Comparison of ENCODE assay signal across 8 mouse cellular contexts in the genomic region with DNA sequence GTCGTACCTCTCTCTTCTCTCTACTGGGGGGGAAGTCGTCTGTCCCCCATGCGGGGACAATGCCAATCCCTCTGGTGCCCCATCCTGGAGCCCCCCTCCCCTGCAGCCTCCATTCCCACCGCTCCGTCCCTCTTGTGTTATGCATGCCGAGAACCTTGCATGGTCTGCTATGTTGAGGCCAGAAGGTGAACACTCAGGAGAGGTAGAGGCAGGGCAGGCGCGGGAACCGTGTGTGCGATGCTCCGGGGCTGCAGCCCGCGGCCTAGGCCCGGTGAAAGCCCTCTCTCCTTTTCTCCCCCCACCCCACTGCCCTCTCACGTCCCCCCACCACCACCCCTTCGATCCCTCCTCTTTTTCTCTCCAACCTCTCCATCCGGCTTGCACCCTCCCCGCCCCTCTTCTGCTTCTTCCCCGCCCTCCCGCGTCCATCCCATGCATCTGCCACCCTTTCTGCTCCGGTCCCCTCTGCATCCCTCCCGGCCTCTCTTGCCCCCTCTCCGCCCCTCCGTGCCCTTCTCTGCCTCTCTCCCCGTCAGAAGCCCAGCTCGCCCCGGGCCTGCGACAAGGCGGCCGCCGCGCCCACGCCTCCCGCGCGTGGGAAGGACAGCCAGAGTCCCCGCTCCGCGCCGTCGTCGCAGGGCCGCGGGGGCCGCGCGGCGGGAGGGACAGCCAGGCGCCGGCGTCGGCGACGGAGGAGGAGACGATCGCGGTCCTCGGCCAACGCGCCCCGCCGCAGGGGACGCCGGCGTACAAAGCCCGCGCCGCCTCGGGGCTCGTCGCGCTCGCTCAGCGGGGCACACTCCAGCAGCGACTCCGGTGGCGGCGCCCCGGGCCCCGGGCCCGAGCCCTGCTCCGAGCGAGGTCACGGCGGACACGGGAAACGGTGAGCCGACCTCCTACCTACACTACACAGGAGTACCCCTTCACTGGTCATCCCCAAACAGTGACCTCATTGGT. TPM values are rescaled to one million over a fixed set of nuclear protein-coding genes. Genes with fewer than 3 reads are reported as not detected.
DNase-seq lines count a peak whose midpoint lies in the region; ATAC-seq lines count a peak whose summit lies in the region.

No protein-coding gene starts in this region.

- H3K4me3 ChIP-seq in hindbrain, embryonic 12.5 days = peak overlapping the region; percentile 45
- peak overlapping the region; percentile 59 for H3K4me3 ChIP-seq in midbrain, embryonic 10.5 days

- peak; percentile 68 for ATAC-seq in frontal cortex, adult (ENCODE audit: low TSS enrichment)
- peak; percentile 65 for ATAC-seq in hindbrain, embryonic 12.5 days (ENCODE audit: low FRiP score)

- no peak for DNase-seq in frontal cortex, postnatal 14 days (ENCODE audit: low spot score in 2 of 2)
- DNase-seq in right cerebral cortex, adult 18-20 months = peak; percentile 63
- no peak for DNase-seq in right cerebral cortex, postnatal 10 days (ENCODE audit: low spot score in 2 of 2)
- DNase-seq in midbrain, embryonic 10.5 days (ENCODE audit: low spot score) = peak; percentile 52
- DNase-seq in thymus, postnatal 4 days = peak; percentile 63
- no peak for DNase-seq in c-Kit-positive CD71-positive TER-119-positive erythroid progenitor cells, embryonic 14.5 days (ENCODE audit: low spot score)

- H3K9me3 ChIP-seq in hindbrain, embryonic 12.5 days (replicated peaks) = no peaks in the 10 kb centered on the region
- H3K9me3 ChIP-seq in midbrain, embryonic 10.5 days (replicated peaks) = no peaks in the 10 kb centered on the region

- peak overlapping the region; percentile 72 for H3K27ac ChIP-seq in hindbrain, embryonic 12.5 days
- peak overlapping the region; percentile 81 for H3K27ac ChIP-seq in midbrain, embryonic 10.5 days (replicated peaks)

- H3K9ac ChIP-seq in hindbrain, embryonic 12.5 days = peak overlapping the region; percentile 70

- H3K4me2 ChIP-seq in hindbrain, embryonic 12.5 days (replicated peaks) = peak overlapping the region; percentile 92

- H3K27me3 ChIP-seq in hindbrain, embryonic 12.5 days = peaks cover 64% of the 10 kb centered on the region
- H3K27me3 ChIP-seq in midbrain, embryonic 10.5 days (ENCODE audit: low read depth, poor library complexity, severe bottlenecking) = peaks cover 94% of the 10 kb centered on the region

- peaks cover 5% of the 10 kb centered on the region; the same call in 1 of the 2 replicates for H3K36me3 ChIP-seq in hindbrain, embryonic 12.5 days
- H3K36me3 ChIP-seq in midbrain, embryonic 10.5 days = no peaks in the 10 kb centered on the region

- peaks cover 23% of the 10 kb centered on the region for H3K4me1 ChIP-seq in hindbrain, embryonic 12.5 days
- peaks cover 22% of the 10 kb centered on the region for H3K4me1 ChIP-seq in midbrain, embryonic 10.5 days

- WGBS in hindbrain, embryonic 12.5 days = under 1% methylated on average over 60 of the region's 89 CpGs
- 1% methylated on average over 87 of the region's 89 CpGs for WGBS in midbrain, embryonic 10.5 days

RNA-seq across cellular contexts. Expression of a gene that starts 19.8 kb away (rescaled TPM):
- 23.9 and 34.1 TPM in 2 replicates for polyA plus RNA-seq in hindbrain, embryonic 12.5 days (2016; fragmentation: Nextera tagmentation; extraction: Ambion mirVana)
- polyA plus RNA-seq in midbrain, embryonic 10.5 days (2016; fragmentation: Nextera tagmentation; extraction: Ambion mirVana) = 7.8 and 8.5 TPM in 2 replicates

Comparison
In these comparisons a context has a peak if more than half of its experiments do, and no peak if none do; other contexts are left out.
1. DNase-seq: peak in right cerebral cortex, adult 18-20 months (single experiment), midbrain, embryonic 10.5 days (single experiment) and thymus, postnatal 4 days (single experiment); none in frontal cortex, postnatal 14 days (0 of 2), right cerebral cortex, postnatal 10 days (0 of 2) and c-Kit-positive CD71-positive TER-119-positive erythroid progenitor cells, embryonic 14.5 days (single experiment).